Mouse (Mus musculus) kidney, adult 11 months (tissue): ENCODE results near the gene Hnrnpul2.
"Not testable (repeated sequence)": the region's sequence is repeated elsewhere in the genome, so short reads cannot be mapped to it uniquely, and the experiment has no call there.

ENCODE experiments used
- DNase-seq: peaks from one replicate; pipeline ENCODE4 v3.0.0; 2022

Hnrnpul2 gene

GRCm38 (mm10) chr19:8852236-8852928, 32.6 kb downstream of the Hnrnpul2 start:
- DNase-seq: no peak

DNA sequence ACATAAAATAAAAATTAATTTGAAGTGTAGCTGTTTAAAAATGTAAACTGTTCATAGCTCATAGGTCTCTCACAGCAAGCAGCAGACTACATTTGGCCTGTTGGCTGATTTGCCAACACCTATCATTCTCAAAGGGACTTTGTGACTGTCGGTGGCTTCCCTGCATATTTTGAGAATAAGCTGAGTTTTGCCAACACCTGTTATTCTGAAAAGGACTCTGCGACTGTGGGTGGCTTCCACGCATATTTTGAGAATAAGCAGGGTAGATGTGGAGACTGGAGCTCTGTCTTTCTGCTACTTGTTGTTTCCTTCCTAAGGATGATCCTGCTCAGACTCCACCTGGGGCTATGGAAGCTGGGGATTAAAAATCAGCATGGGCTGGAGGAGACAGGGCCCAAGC, 33.3 kb downstream of the Hnrnpul2 start:
- DNase-seq: no peak

DNA sequence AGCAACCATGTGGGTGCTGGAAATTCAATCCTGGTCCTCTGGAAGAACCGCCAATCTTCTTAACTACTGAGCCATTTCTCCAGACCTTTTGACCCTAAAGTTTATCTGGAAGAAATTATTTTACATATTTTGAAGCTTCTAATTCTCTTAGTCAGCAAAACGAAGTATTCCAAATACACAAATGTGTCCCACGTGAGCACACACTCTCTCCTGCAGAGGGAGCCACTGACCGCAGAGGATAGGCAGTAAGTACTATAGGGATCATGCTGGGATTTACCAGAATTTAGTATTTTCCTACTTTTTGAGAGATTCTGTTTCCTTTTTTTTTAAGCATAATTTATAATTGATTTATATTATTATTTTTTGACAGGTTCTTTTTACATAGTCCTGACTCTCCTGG, 37.9 kb downstream of the Hnrnpul2 start:
- peak; percentile 45 for DNase-seq

DNA sequence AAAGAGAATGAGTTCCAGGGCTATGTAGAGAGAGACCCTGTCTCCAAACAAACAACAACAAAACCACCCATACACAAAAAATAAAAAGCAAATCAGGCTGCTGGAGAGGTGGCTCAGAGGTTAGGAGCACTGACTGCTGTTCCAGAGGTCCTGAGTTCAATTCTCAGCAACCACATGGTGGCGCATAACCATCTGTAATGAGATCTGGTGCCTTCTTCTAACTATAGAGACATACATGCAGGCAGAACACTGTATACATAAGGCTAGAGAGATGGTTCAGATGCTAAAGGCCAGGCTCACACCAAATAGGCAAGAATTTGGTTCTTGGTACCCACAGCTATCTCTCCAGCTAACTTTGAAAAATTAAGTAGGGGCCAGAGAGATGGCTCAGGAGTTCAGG, 39.2 kb downstream of the Hnrnpul2 start:
- DNase-seq: no peak

- no peak for DNase-seq
These were observed 44.5 kb downstream of the Hnrnpul2 start for GRCm38 (mm10) chr19:8864265-8864664.

DNA sequence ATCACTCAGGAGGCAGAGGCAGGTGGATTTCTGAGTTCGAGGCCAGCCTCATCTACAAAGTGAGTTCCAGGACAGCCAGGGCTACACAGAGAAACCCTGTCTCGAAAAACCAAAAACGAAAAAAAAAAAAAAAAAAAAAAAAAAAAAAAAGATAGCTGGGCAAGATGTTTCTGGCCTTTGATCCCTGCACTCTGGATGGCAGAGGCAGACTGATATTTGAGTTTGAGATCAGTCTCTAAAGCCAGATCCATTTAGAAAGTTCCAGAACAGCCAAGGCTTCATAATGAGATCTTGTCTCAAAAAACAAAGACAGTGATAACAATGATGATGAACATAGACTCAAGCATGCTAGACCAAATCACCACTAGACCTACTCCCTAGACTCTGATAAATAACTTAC, 50.6 kb downstream of the Hnrnpul2 start:
- DNase-seq: not testable (repeated sequence)

GRCm38 (mm10) chr19:8870838-8871237, 51.0 kb downstream of the Hnrnpul2 start:
- DNase-seq: no peak

DNA sequence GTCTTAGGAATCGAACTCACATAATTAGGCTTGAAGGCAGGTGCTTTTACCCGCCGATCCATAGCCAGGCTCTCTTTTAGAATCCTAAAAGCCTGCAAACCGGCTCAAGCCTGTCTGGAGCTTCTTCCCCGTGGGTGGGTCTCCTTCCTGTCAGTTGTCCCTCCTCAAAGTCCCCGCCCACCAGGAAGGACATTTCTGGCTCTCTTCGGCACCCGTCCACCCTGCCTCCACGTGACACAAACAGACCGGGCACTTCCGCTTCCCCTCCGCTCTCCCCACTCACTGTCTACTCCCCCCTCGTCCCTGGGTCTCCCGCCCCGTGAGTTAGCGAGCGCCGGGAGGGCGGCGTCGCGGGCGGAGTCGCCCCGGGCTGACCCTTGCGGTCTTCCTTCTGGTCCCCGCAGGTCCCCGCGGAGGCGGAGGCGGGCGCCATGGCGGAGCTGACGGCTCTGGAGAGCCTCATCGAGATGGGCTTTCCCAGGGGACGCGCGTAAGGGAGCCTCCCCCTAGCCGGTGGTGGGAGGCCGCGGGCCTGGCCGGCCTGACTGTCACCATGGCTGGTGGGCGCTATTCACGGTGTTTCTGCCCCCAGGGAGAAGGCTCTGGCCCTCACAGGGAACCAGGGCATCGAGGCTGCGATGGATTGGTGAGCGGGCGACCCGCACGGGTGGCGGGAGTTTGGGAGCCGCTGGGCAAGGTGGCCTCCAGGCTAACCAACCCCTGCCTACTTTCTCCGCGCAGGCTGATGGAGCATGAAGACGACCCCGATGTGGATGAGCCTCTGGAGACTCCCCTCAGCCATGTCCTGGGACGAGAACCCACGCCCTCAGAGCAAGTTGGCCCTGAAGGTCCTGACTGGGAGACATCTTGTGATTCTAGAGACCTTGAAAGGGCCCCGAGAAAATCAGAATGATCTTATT, 51.7 kb downstream of the Hnrnpul2 start, which contains the start of gene Ubxn1:
Gene Ubxn1, plus strand, starts transcription at position 230 of the 920 bp plus-strand sequence.
- peak; percentile 98 for DNase-seq

- no peak for DNase-seq
These were observed 52.5 kb downstream of the Hnrnpul2 start for GRCm38 (mm10) chr19:8872266-8872840.

GRCm38 (mm10) chr19:8875031-8875430, 55.2 kb downstream of the Hnrnpul2 start:
- no peak for DNase-seq

DNA sequence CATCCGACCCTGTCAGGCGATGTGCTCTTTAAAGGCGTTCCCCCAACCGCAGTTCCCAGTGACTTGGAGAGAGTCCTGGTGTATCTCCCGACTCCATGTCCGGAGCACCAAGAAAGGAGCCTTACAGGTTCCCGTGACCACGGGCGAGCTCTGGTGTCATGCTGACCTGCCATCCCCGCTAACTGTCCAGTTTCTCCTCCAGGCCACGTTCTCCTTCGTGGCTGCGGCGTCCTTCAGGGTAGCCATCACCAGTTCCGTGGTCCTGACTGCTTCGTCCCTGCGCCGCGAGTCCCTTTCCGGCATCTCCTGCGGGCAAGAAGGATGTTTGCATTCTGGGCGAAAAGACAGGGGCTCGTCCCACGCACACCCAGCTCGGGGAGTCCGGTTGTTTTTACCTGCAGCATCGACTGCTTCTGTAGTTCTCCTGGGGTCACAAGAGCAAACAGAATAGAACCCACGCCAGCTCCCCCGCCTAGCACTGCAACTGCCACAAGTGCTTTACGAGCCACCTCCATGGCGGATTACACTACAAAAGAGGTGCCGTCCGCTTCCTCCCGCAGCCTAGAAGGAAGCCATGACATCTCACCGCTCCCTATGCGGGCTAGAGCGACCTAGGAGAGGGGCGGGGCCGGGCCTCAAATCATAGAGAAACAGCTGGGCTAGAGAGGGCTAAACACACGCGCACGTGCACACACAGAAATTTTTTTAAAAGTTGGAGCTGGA, 60.7 kb downstream of the Hnrnpul2 start, which contains the start of gene Uqcc3:
Gene Uqcc3, minus strand, starts transcription at position 613 of the 723 bp plus-strand sequence.
- DNase-seq: peak; percentile 91

DNA sequence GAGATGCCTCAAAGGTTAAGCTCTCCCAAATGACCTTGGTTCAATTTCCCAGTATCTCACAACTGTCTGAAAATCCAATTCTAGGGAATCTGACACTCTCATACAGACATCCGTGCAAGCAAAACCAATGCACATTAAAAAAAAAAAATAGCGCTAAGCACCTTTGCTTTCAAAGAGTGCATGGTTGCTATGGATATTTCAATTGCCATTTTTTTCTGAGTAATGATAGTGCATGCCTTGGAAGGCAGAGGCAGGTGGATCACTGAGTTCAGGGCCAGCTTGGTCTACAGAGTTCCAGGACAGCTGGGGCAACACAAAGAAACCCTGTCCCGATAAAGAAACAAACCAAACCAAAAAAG, 61.2 kb downstream of the Hnrnpul2 start:
- DNase-seq: no peak

- DNase-seq: no peak
These were observed 63.8 kb downstream of the Hnrnpul2 start, which contains the start of the genes Lbhd1 and Gm49403 for GRCm38 (mm10) chr19:8883616-8884015. Gene Lbhd1 (plus strand): TSS chr19:8883732. Gene Gm49403 (plus strand): TSS chr19:8883930.
